Mouse (Mus musculus): ENCODE results near the gene Traf2.

- TF ChIP-seq HCFC1 (IDR thresholded peaks at IDR 0.05; ENCODE audit: borderline replicate concordance, insufficient read depth, low read length) (no peak), MAFK (IDR thresholded peaks at IDR 0.05; ENCODE audit: insufficient read depth, low read depth, low read length) (no peak), CHD2 (IDR thresholded peaks at IDR 0.05; ENCODE audit: low read depth, low read length) (peak; percentile 97)
These were observed at the start of gene Traf2 for GRCm38 (mm10) chr2:25546811-25547491.
